Mouse (Mus musculus): ENCODE results near the gene Dao. TPM values are rescaled to one million over a fixed set of nuclear protein-coding genes. Genes with fewer than 3 reads are reported as not detected.

The Dao gene
- polyA plus RNA-seq, 1 experiment, result not detected

DNA sequence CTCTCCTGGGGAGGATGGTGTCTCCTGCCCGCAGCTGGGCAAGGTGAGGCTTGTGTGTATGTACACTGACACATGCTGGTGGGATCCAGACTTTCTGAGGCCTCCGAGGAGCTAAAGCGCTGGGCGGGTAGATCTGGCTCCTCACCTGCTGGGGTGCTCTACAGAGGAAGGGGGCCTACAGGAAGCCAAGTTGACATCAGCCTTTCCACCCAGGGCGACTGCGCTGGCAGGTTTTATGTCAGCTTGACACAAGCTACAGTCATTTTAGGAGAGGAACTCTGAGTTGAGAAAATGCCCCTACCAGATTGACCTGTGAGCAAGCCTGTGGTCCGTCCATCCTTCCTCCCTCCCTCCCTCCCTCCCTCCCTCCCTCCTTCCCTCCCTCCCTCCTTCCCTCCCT is 58.2 kb downstream of the Dao start:
- Histone ChIP-seq H3K27ac (replicated peaks; ENCODE audit: low read depth, low read length) (no peak overlapping the region), H3K4me3 (ENCODE audit: insufficient read depth, low read depth, low read length) (no peak overlapping the region), H3K4me1 (ENCODE audit: control insufficient read depth, insufficient read depth, insufficient read length, low read length) (no peaks in the 10 kb centered on the region)

GRCm38 (mm10) chr5:114063958-114064357 is 60.5 kb downstream of the Dao start:
- H3K27ac ChIP-seq (replicated peaks; ENCODE audit: low read depth, low read length), result no peak overlapping the region
- no peak overlapping the region for H3K4me3 ChIP-seq (ENCODE audit: insufficient read depth, low read depth, low read length)
- H3K4me1 ChIP-seq (ENCODE audit: control insufficient read depth, insufficient read depth, insufficient read length, low read length), result no peaks in the 10 kb centered on the region

GRCm38 (mm10) chr5:114065161-114065560 is 61.7 kb downstream of the Dao start, which contains the start of gene Usp30:
TSS of gene Usp30 (plus strand) at chr5:114065461.
- Histone ChIP-seq H3K4me3 (ENCODE audit: insufficient read depth, low read depth, low read length) (no peak within 1 kb of the TSS), H3K27ac (replicated peaks; ENCODE audit: low read depth, low read length) (no peak within 1 kb of the TSS), H3K4me1 (ENCODE audit: control insufficient read depth, insufficient read depth, insufficient read length, low read length) (no peaks in the 10 kb centered on the region)

DNA sequence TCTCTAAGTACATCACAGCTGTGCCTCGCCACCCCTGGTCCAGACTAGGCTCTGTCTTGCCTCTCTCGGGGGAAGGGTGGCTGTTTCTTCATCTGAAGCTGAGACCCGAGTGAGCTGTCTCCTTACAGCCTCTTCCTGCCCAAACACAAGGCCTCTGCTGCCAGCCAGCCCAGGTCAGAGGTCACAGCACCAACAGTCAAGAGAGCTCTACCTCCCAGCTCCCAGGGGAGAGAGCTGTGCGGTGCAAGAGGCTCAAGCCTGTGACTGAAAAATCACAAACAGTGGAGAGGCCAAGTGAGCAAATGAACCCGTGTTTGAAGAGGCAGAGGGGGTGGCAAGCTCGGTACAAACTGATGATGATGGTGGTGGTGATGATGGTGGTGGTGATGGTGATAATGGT is 63.1 kb downstream of the Dao start:
- H3K4me3 ChIP-seq (ENCODE audit: insufficient read depth, low read depth, low read length), result no peak overlapping the region
- no peaks in the 10 kb centered on the region for H3K4me1 ChIP-seq (ENCODE audit: control insufficient read depth, insufficient read depth, insufficient read length, low read length)
- no peak overlapping the region for H3K27ac ChIP-seq (replicated peaks; ENCODE audit: low read depth, low read length)

DNA sequence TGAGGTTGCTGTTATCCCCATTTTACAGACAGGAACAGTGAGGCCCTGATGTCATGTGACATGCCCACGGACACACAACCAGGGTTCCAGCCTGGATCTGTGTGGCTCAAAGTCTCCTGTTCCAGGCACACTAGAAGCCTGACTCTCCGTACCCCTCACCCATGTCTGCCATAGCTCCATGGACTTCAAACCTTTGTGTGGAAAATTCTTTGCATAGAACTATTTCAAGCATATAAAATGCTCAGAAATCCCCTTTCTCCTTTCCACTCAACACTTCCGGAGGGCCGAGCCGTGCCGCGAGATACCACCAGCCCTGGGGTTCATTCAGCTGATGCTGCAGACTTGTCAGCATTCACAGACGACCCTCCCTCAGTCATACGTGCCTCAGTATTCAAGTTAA is 64.0 kb downstream of the Dao start:
- no peak overlapping the region for H3K27ac ChIP-seq (replicated peaks; ENCODE audit: low read depth, low read length)
- H3K4me3 ChIP-seq (ENCODE audit: insufficient read depth, low read depth, low read length), result no peak overlapping the region
- no peaks in the 10 kb centered on the region for H3K4me1 ChIP-seq (ENCODE audit: control insufficient read depth, insufficient read depth, insufficient read length, low read length)

DNA sequence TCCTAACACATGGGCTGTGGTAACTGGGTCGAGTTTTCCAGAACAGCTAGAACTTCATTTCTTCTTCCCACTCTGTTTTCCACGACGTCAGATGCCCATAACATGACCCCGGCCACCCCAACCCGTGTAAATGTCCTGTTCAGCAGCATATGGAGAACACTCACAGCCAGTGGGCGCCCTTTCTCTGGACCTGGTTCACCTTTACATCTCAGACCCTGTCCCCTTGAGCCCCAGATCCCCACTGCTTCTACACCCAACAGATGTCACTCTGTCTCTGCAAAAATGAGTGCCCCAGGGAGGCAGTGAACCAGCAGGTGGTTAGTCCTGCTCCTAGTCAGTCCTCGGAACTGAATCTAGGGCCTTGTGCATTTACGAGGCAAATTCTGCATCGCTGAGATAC is 64.5 kb downstream of the Dao start:
- Histone ChIP-seq H3K4me1 (ENCODE audit: control insufficient read depth, insufficient read depth, insufficient read length, low read length) (no peaks in the 10 kb centered on the region), H3K27ac (replicated peaks; ENCODE audit: low read depth, low read length) (no peak overlapping the region), H3K4me3 (ENCODE audit: insufficient read depth, low read depth, low read length) (no peak overlapping the region)

GRCm38 (mm10) chr5:114070858-114071257 is 67.4 kb downstream of the Dao start:
- H3K27ac ChIP-seq (replicated peaks; ENCODE audit: low read depth, low read length), result no peak overlapping the region
- H3K4me1 ChIP-seq (ENCODE audit: control insufficient read depth, insufficient read depth, insufficient read length, low read length), result no peaks in the 10 kb centered on the region
- H3K4me3 ChIP-seq (ENCODE audit: insufficient read depth, low read depth, low read length), result no peak overlapping the region

- Histone ChIP-seq H3K27ac (replicated peaks; ENCODE audit: low read depth, low read length) (no peak overlapping the region), H3K4me3 (ENCODE audit: insufficient read depth, low read depth, low read length) (no peak overlapping the region)
These were observed 68.8 kb downstream of the Dao start for GRCm38 (mm10) chr5:114072262-114072661.

More at GRCm38 (mm10) chr5:114072262-114072661, 68.8 kb downstream of the Dao start:
- H3K4me1 ChIP-seq (ENCODE audit: control insufficient read depth, insufficient read depth, insufficient read length, low read length), result no peaks in the 10 kb centered on the region

Other genes with a start within 250 kb of the Dao start
- 5.9 and 11.4 TPM in 2 replicates for gene Sart3, start 231.2 kb upstream of the Dao start, polyA plus RNA-seq (2012; ENCODE audit: insufficient read depth, insufficient read length, missing spikeins)
- gene Iscu, start 231.0 kb upstream of the Dao start, polyA plus RNA-seq (2012; ENCODE audit: insufficient read depth, insufficient read length, missing spikeins), result 426 and 447 TPM in 2 replicates
- gene Tmem119, start 203.2 kb upstream of the Dao start, polyA plus RNA-seq (2012; ENCODE audit: insufficient read depth, insufficient read length, missing spikeins), result 0.83 and 1.5 TPM in 2 replicates
- gene Selplg, start 171.1 kb upstream of the Dao start, polyA plus RNA-seq (2012; ENCODE audit: insufficient read depth, insufficient read length, missing spikeins), result 5.5 and 6.0 TPM in 2 replicates
- 12.6 and 19.9 TPM in 2 replicates for gene Coro1c, start 94.9 kb upstream of the Dao start, polyA plus RNA-seq (2012; ENCODE audit: insufficient read depth, insufficient read length, missing spikeins)
- gene Ssh1, start 9.8 kb upstream of the Dao start, polyA plus RNA-seq (2012; ENCODE audit: insufficient read depth, insufficient read length, missing spikeins), result 6.2 and 11.7 TPM in 2 replicates
- gene Usp30, start 61.8 kb downstream of the Dao start, polyA plus RNA-seq (2012; ENCODE audit: insufficient read depth, insufficient read length, missing spikeins), result 5.3 and 6.4 TPM in 2 replicates
- not detected in 2 replicates for gene Svop, start 87.9 kb downstream of the Dao start, polyA plus RNA-seq (2012; ENCODE audit: insufficient read depth, insufficient read length, missing spikeins)
- 4.3 and 5.6 TPM in 2 replicates for gene Alkbh2, start 124.5 kb downstream of the Dao start, polyA plus RNA-seq (2012; ENCODE audit: insufficient read depth, insufficient read length, missing spikeins)
- gene Ung, start 126.7 kb downstream of the Dao start, polyA plus RNA-seq (2012; ENCODE audit: insufficient read depth, insufficient read length, missing spikeins), result 4.4 and 5.2 TPM in 2 replicates
- 235 and 250 TPM in 2 replicates for gene Acacb, start 142.8 kb downstream of the Dao start, polyA plus RNA-seq (2012; ENCODE audit: insufficient read depth, insufficient read length, missing spikeins)

Data from brown adipose tissue, adult 24 weeks (tissue).